Mouse (Mus musculus) frontal cortex, adult 2 months (tissue): ENCODE results near the gene Baz1b. TPM values are rescaled to one million over a fixed set of nuclear protein-coding genes. Genes with fewer than 3 reads are reported as not detected.
A peak's percentile ranks its signal among the peaks of the same experiment; 100 is the strongest.

ENCODE experiments used
- DNase-seq, 2 experiments: peaks; one replicate each; pipeline ENCODE4 v3.0.0; 2022; ENCODE audit warnings: low spot score in 1 of 2; ENCODE audit errors: extremely low spot score in 1 of 2
- polyA plus RNA-seq: library from polyadenylated mRNA; depleted of rRNA; stranded (reverse); fragments of >200 nt; gene quantifications from 2 replicates; pipeline ENCODE4 v1.2.3, GENCODE M21; 2012; rRNA removed

Gene Baz1b
- polyA plus RNA-seq, 1 experiment: 64.8 TPM

GRCm38 (mm10) chr5:135269451-135269850, 82.4 kb downstream of the Baz1b start:
- no peak for DNase-seq

GRCm38 (mm10) chr5:135270361-135270760, 83.3 kb downstream of the Baz1b start:
- no peak for DNase-seq

GRCm38 (mm10) chr5:135271563-135272165, 84.6 kb downstream of the Baz1b start:
- peak in 1 of 2 experiments; percentile 63 for DNase-seq

- no peak for DNase-seq
Measured at GRCm38 (mm10) chr5:135274663-135275396, 87.8 kb downstream of the Baz1b start.

GRCm38 (mm10) chr5:135276597-135276996, 89.5 kb downstream of the Baz1b start:
- DNase-seq: no peak

- DNase-seq: no peak
Measured at GRCm38 (mm10) chr5:135280226-135280625, 93.2 kb downstream of the Baz1b start.

- no peak for DNase-seq
Measured at GRCm38 (mm10) chr5:135285211-135285610, 98.1 kb downstream of the Baz1b start.

- DNase-seq: peak; percentile 20 to 85
Measured at GRCm38 (mm10) chr5:135286185-135286584, 99.1 kb downstream of the Baz1b start.

GRCm38 (mm10) chr5:135286926-135287325, 99.9 kb downstream of the Baz1b start:
- no peak for DNase-seq

GRCm38 (mm10) chr5:135290703-135291102, 103.6 kb downstream of the Baz1b start:
- no peak for DNase-seq

- no peak for DNase-seq
Measured at GRCm38 (mm10) chr5:135291193-135291592, 104.1 kb downstream of the Baz1b start.

GRCm38 (mm10) chr5:135292001-135292400, 104.9 kb downstream of the Baz1b start:
- DNase-seq: no peak

Other genes starting within 250 kb of the Baz1b start
- 0.08 and 0.32 TPM in 2 replicates for gene Cldn4, start 240.3 kb upstream of the Baz1b start, polyA plus RNA-seq
- gene Cldn3, start 201.1 kb upstream of the Baz1b start, polyA plus RNA-seq: 0.34 and 1.1 TPM in 2 replicates
- 68.4 and 80.5 TPM in 2 replicates for gene Abhd11, start 178.1 kb upstream of the Baz1b start, polyA plus RNA-seq
- gene Stx1a, start 163.8 kb upstream of the Baz1b start, polyA plus RNA-seq: 345 and 362 TPM in 2 replicates
- 49.4 and 55.7 TPM in 2 replicates for gene Dnajc30, start 123.1 kb upstream of the Baz1b start, polyA plus RNA-seq
- 75.7 and 79.1 TPM in 2 replicates for gene Bud23, start 122.3 kb upstream of the Baz1b start, polyA plus RNA-seq
- 25.7 and 28.9 TPM in 2 replicates for gene Vps37d, start 109.0 kb upstream of the Baz1b start, polyA plus RNA-seq
- 4.6 and 6.0 TPM in 2 replicates for gene Mlxipl, start 97.4 kb upstream of the Baz1b start, polyA plus RNA-seq
- gene Tbl2, start 37.6 kb upstream of the Baz1b start, polyA plus RNA-seq: 9.5 and 10.7 TPM in 2 replicates
- gene Bcl7b, start 19.0 kb upstream of the Baz1b start, polyA plus RNA-seq: 42.2 TPM in 2 replicates
- gene Fzd9, start 64.0 kb downstream of the Baz1b start, polyA plus RNA-seq: 5.4 and 5.5 TPM in 2 replicates
- 0.16 and 0.17 TPM in 2 replicates for gene Fkbp6, start 162.8 kb downstream of the Baz1b start, polyA plus RNA-seq
- gene Trim50, start 166.0 kb downstream of the Baz1b start, polyA plus RNA-seq: not detected in 2 replicates
- 34.8 and 37.7 TPM in 2 replicates for gene Nsun5, start 182.7 kb downstream of the Baz1b start, polyA plus RNA-seq
- gene Pom121, start 207.3 kb downstream of the Baz1b start, polyA plus RNA-seq: 26.8 and 27.1 TPM in 2 replicates